Mouse (Mus musculus) ES-Bruce4 (cell line): ENCODE measurements around the gene Lyst.

Source experiments
- CTCF ChIP-seq: IDR thresholded peaks from one replicate; pipeline ENCODE4 v1.8.1; 2011; ENCODE audit warnings: low read depth, low read length
- EP300 ChIP-seq: IDR thresholded peaks from 2 replicates; pipeline ENCODE4 v1.6.1; 2011; ENCODE audit warnings: low read depth, low read length; ENCODE audit not compliant: insufficient read depth

DNA sequence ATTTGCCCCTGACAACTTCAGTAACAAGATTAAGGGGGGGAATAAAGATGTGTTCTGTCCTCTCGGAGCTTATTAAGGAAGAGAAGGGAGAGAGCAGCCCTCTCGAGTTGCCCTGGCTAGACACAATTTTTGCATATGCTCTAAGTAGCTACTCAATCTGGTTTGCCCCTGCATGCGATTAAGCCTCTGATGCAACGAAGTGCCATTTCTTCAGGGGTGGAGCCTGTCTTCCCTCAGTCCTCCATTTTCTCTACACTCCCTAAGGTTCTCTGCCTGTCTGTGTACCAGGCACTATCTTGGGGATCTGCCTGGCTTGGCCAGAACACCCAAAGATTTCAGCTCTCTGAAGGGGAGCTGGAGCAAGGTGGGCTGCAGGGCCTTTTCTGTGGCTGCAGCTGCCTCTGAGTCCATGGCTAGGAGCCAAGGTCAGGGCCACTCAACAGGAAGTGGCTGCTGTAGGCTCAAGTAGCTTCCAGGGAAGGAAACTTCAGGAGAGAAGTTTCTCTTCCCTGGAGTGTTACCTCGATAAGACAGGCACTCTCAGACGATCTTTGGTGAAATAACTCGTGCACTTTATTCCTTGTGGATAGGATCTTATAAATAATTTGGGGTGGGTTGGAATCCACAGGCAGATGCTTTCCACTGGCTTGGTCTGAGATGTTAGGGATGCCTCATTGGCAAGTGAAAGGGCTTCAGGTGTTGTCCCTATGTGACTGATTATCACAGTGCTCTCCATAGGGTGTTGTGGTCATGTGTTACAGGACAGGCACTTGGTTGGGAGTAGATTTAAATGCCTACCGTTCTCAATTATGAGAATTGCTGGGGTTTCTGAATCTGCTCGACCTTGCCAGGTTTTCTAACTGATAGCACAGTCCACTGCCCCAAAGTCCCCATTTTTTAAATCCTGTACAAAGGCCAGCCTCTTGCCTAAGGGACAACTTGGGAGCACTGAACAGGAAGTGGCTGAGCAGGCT is 40.2 kb upstream of the Lyst start:
- TF ChIP-seq EP300 (no peak), CTCF (no peak)
